Mouse (Mus musculus): ENCODE measurements around the gene Tstd3.

DNA sequence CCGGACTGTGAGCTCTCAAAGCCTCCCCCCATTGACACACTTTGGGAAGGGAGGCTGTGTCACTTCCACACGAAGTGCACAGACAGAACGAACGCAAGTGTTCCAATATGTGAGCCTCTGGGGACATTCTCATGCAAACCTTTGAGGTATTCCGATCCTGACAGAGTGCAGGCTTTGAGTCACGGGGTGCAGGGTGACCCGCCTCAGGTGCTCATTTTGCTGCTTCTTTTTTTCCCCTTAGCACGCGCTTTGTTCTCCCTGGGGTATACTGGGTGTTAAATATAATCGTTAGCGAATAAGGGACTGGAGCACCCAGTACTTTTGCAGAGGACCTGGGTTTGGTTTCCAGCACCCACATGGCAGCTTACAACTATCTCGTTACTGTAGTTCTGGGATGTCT is 19.3 kb upstream of the Tstd3 start:
- TF ChIP-seq CTCF (IDR thresholded peaks at IDR 0.05; ENCODE audit: low read depth) (no peak), EP300 (IDR thresholded peaks at IDR 0.05; ENCODE audit: low read depth) (no peak)
